Mouse (Mus musculus) hindbrain, embryonic 15.5 days (tissue): ENCODE measurements at regions not wholly inside any gene's neighbourhood (a gene's known extent, or its start where the extent isn't known, plus 50 kb on each side); places are given as distances from the start of the nearest gene placed in this dataset.

Experiments used
- ATAC-seq: fragments of 200-750 bp; cut with Nextera tagmentation; 2 replicates; pipeline ENCODE4 v1.8.0; 2017; ENCODE audit warnings: low read depth, moderate number of reproducible peaks, moderate TSS enrichment; ENCODE audit not compliant: low FRiP score
- H3K27ac ChIP-seq: fragments of 300-500 bp; sonication (generic); replicated peaks from 2 replicates; pipeline ENCODE4 v1.5.1; 2015; ENCODE audit warnings: mild to moderate bottlenecking, inconsistent platforms
- H3K27me3 ChIP-seq: fragments of 300-500 bp; sonication (generic); 2 replicates; pipeline ENCODE4 v1.6.1; 2015; ENCODE audit warnings: control low read depth, inconsistent platforms
- H3K36me3 ChIP-seq: fragments of 300-500 bp; sonication (generic); 2 replicates; pipeline ENCODE4 v1.6.1; 2015; ENCODE audit warnings: control low read depth, inconsistent platforms
- H3K4me1 ChIP-seq: fragments of 300-500 bp; sonication (generic); replicated peaks from 2 replicates; pipeline ENCODE4 v1.6.1; 2015; ENCODE audit warnings: control low read depth, inconsistent platforms
- H3K4me2 ChIP-seq: fragments of 300-500 bp; sonication (generic); 2 replicates; pipeline ENCODE4 v1.6.1; 2015; ENCODE audit warnings: moderate library complexity, mild to moderate bottlenecking, inconsistent platforms
- H3K4me3 ChIP-seq: fragments of 300-500 bp; sonication (generic); 2 replicates; pipeline ENCODE4 v1.5.1; 2015; ENCODE audit warnings: mild to moderate bottlenecking, inconsistent platforms
- H3K9ac ChIP-seq: fragments of 300-500 bp; sonication (generic); 2 replicates; pipeline ENCODE4 v1.6.1; 2015; ENCODE audit warnings: inconsistent platforms
- H3K9me3 ChIP-seq: fragments of 300-500 bp; sonication (generic); 2 replicates; pipeline ENCODE4 v1.6.1; 2016; ENCODE audit warnings: control low read depth, inconsistent platforms
- WGBS: fragments of 180-500 bp; shearing (Covaris S2); methylation state at CpG from one replicate; pipeline ENCODE4 v1.1.7; 2015; 5-methylcytosine and 5-hydroxymethylcytosine counted together

- Histone ChIP-seq H3K4me1 (no peaks in the 10 kb centered on the region), H3K4me2 (no peak overlapping the region), H3K9me3 (no peaks in the 10 kb centered on the region), H3K27me3 (no peaks in the 10 kb centered on the region), H3K36me3 (no peaks in the 10 kb centered on the region), H3K27ac (no peak overlapping the region), H3K4me3 (no peak overlapping the region), H3K9ac (no peak overlapping the region)
- WGBS: 56% methylated on average over 16 of the region's 16 CpGs
- ATAC-seq: 0 out of 2 replicates have a peak, but pooled peaks have one; percentile 19
These were observed 608.0 kb downstream of the Bcl11a start for GRCm38 (mm10) chr11:24685545-24686467.

GRCm38 (mm10) chr11:24688160-24688782 is 610.4 kb downstream of the Bcl11a start:
- H3K27ac ChIP-seq: no peak overlapping the region
- no peaks in the 10 kb centered on the region for H3K4me1 ChIP-seq
- ATAC-seq: no peak
- H3K36me3 ChIP-seq: no peaks in the 10 kb centered on the region
- H3K9me3 ChIP-seq: no peaks in the 10 kb centered on the region
- whole genome bisulfite sequencing: 96% methylated on average over 2 of the region's 2 CpGs
- H3K4me3 ChIP-seq: no peak overlapping the region
- no peak overlapping the region for H3K4me2 ChIP-seq
- H3K27me3 ChIP-seq: no peaks in the 10 kb centered on the region
- H3K9ac ChIP-seq: no peak overlapping the region

- no peaks in the 10 kb centered on the region for H3K4me1 ChIP-seq
- no peaks in the 10 kb centered on the region for H3K36me3 ChIP-seq
- no peak overlapping the region for H3K4me3 ChIP-seq
- H3K27ac ChIP-seq: no peak overlapping the region
- no peak for ATAC-seq
- no peaks in the 10 kb centered on the region for H3K27me3 ChIP-seq
- no peak overlapping the region for H3K9ac ChIP-seq
- 45% methylated on average over 7 of the region's 7 CpGs for WGBS
- H3K9me3 ChIP-seq: no peaks in the 10 kb centered on the region
- H3K4me2 ChIP-seq: no peak overlapping the region
These were observed 612.0 kb downstream of the Bcl11a start for GRCm38 (mm10) chr11:24689807-24690333.

GRCm38 (mm10) chr11:24693926-24694325 is 616.1 kb downstream of the Bcl11a start:
- Histone ChIP-seq H3K9ac (no peak overlapping the region), H3K27ac (no peak overlapping the region), H3K36me3 (no peaks in the 10 kb centered on the region), H3K4me1 (no peaks in the 10 kb centered on the region), H3K9me3 (no peaks in the 10 kb centered on the region), H3K27me3 (no peaks in the 10 kb centered on the region), H3K4me3 (no peak overlapping the region), H3K4me2 (no peak overlapping the region)
- no peak for ATAC-seq
- WGBS: 78% methylated on average over 6 of the region's 6 CpGs

GRCm38 (mm10) chr11:24695010-24695720 is 617.3 kb downstream of the Bcl11a start:
- no peak overlapping the region for H3K9ac ChIP-seq
- no peak overlapping the region for H3K27ac ChIP-seq
- WGBS: 59% methylated on average over 5 of the region's 5 CpGs
- H3K4me3 ChIP-seq: no peak overlapping the region
- no peak overlapping the region for H3K4me2 ChIP-seq
- no peaks in the 10 kb centered on the region for H3K4me1 ChIP-seq
- ATAC-seq: no peak
- no peaks in the 10 kb centered on the region for H3K36me3 ChIP-seq
- H3K9me3 ChIP-seq: no peaks in the 10 kb centered on the region
- no peaks in the 10 kb centered on the region for H3K27me3 ChIP-seq

GRCm38 (mm10) chr11:24696561-24696960 is 618.7 kb downstream of the Bcl11a start:
- no peak for ATAC-seq
- H3K9me3 ChIP-seq: no peaks in the 10 kb centered on the region
- H3K4me1 ChIP-seq: no peaks in the 10 kb centered on the region
- H3K4me2 ChIP-seq: no peak overlapping the region
- no peak overlapping the region for H3K27ac ChIP-seq
- no peak overlapping the region for H3K4me3 ChIP-seq
- H3K9ac ChIP-seq: no peak overlapping the region
- 59% methylated on average over 7 of the region's 7 CpGs for WGBS
- no peaks in the 10 kb centered on the region for H3K36me3 ChIP-seq
- no peaks in the 10 kb centered on the region for H3K27me3 ChIP-seq

GRCm38 (mm10) chr11:24708790-24709189 is 630.9 kb downstream of the Bcl11a start:
- no peak overlapping the region for H3K4me2 ChIP-seq
- H3K4me3 ChIP-seq: no peak overlapping the region
- no peak overlapping the region for H3K27ac ChIP-seq
- WGBS: 56% methylated on average over 3 of the region's 3 CpGs
- 0 out of 2 replicates have a peak, but pooled peaks have one; percentile 66 for ATAC-seq
- H3K9ac ChIP-seq: no peak overlapping the region
- no peaks in the 10 kb centered on the region for H3K9me3 ChIP-seq
- no peaks in the 10 kb centered on the region for H3K4me1 ChIP-seq
- H3K27me3 ChIP-seq: no peaks in the 10 kb centered on the region
- H3K36me3 ChIP-seq: no peaks in the 10 kb centered on the region

- Histone ChIP-seq H3K4me2 (peak overlapping the region; percentile 29), H3K4me3 (no peak overlapping the region), H3K9ac (no peak overlapping the region), H3K9me3 (no peaks in the 10 kb centered on the region), H3K36me3 (no peaks in the 10 kb centered on the region), H3K4me1 (peaks cover 16% of the 10 kb centered on the region), H3K27ac (peak overlapping the region; percentile 27; the same call in 1 of the 2 replicates), H3K27me3 (no peaks in the 10 kb centered on the region)
- ATAC-seq: 0 out of 2 replicates have a peak, but pooled peaks have one; percentile 51
- WGBS: 39% methylated on average over 12 of the region's 12 CpGs
These were observed 638.9 kb downstream of the Bcl11a start for GRCm38 (mm10) chr11:24716539-24717287.

GRCm38 (mm10) chr11:24724259-24724937 is 646.5 kb downstream of the Bcl11a start:
- no peaks in the 10 kb centered on the region for H3K36me3 ChIP-seq
- no peak overlapping the region for H3K4me2 ChIP-seq
- no peak overlapping the region for H3K27ac ChIP-seq
- no peak for ATAC-seq
- H3K9me3 ChIP-seq: no peaks in the 10 kb centered on the region
- H3K4me1 ChIP-seq: no peaks in the 10 kb centered on the region
- no peak overlapping the region for H3K9ac ChIP-seq
- H3K4me3 ChIP-seq: no peak overlapping the region
- whole genome bisulfite sequencing: 88% methylated on average over 5 of the region's 5 CpGs
- no peaks in the 10 kb centered on the region for H3K27me3 ChIP-seq

- H3K4me3 ChIP-seq: no peak overlapping the region
- H3K4me1 ChIP-seq: no peaks in the 10 kb centered on the region
- H3K9me3 ChIP-seq: no peaks in the 10 kb centered on the region
- no peaks in the 10 kb centered on the region for H3K27me3 ChIP-seq
- WGBS: 25% methylated on average over 3 of the region's 3 CpGs
- no peak overlapping the region for H3K9ac ChIP-seq
- no peak overlapping the region for H3K27ac ChIP-seq
- H3K36me3 ChIP-seq: no peaks in the 10 kb centered on the region
- no peak overlapping the region for H3K4me2 ChIP-seq
- no peak for ATAC-seq
These were observed 648.5 kb downstream of the Bcl11a start for GRCm38 (mm10) chr11:24726331-24726730.

GRCm38 (mm10) chr11:24727404-24727803 is 649.5 kb downstream of the Bcl11a start:
- Histone ChIP-seq H3K27me3 (no peaks in the 10 kb centered on the region), H3K36me3 (no peaks in the 10 kb centered on the region), H3K9me3 (no peaks in the 10 kb centered on the region), H3K4me1 (no peaks in the 10 kb centered on the region), H3K9ac (no peak overlapping the region), H3K27ac (no peak overlapping the region), H3K4me3 (no peak overlapping the region), H3K4me2 (no peak overlapping the region)
- 17% methylated on average over 1 of the region's 1 CpGs for WGBS
- no peak for ATAC-seq
